In genomic region chr5:35117633-35118032, GRCm38 (mm10) we compare ENCODE assay signal across 19 mouse cellular contexts.
"Had no signal": no experiment of that assay in that cellular context is flagged by ENCODE, and none has a peak within 500 bp of the region (broad histone marks: within the 10 kb centered on the region; RNA-seq: fewer than 3 reads in every experiment).

No protein-coding gene starts in this region.

- H3K4me1 ChIP-seq: midbrain, embryonic 13.5 days; midbrain, embryonic 15.5 days; neural tube, embryonic 13.5 days had no signal

- H3K27me3 ChIP-seq: midbrain, embryonic 13.5 days; midbrain, embryonic 15.5 days; neural tube, embryonic 13.5 days; neural tube, embryonic 15.5 days had no signal

- H3K36me3 ChIP-seq: midbrain, embryonic 13.5 days; midbrain, embryonic 15.5 days; neural tube, embryonic 13.5 days; neural tube, embryonic 15.5 days had no signal

- H3K9ac ChIP-seq: liver, embryonic 14.5 days; lung, embryonic 14.5 days; midbrain, embryonic 13.5 days; midbrain, embryonic 15.5 days; neural tube, embryonic 13.5 days; neural tube, embryonic 15.5 days had no signal

- H3K9me3 ChIP-seq: megakaryocyte, embryonic 14.5 days; midbrain, embryonic 13.5 days; midbrain, embryonic 15.5 days; neural tube, embryonic 13.5 days; neural tube, embryonic 15.5 days had no signal

- DNase-seq: lung, adult 18-20 months; lung, embryonic 14.5 days; lung, postnatal 10 days; lung, postnatal 4 days; retina, postnatal 1 day; right cerebral cortex, adult 18-20 months; right cerebral cortex, postnatal 25 days; right cerebral cortex, postnatal 4 days; spleen, adult 18-20 months; thymus, postnatal 14 days; thymus, postnatal 36 days had no signal

- H3K4me3 ChIP-seq: megakaryocyte, embryonic 14.5 days; midbrain, embryonic 13.5 days; midbrain, embryonic 15.5 days; myocyte; neural tube, embryonic 13.5 days; neural tube, embryonic 15.5 days had no signal

- H3K27ac ChIP-seq: liver, embryonic 14.5 days; midbrain, embryonic 13.5 days; midbrain, embryonic 15.5 days; neural tube, embryonic 13.5 days; neural tube, embryonic 15.5 days had no signal

- ATAC-seq: midbrain, embryonic 13.5 days; midbrain, embryonic 15.5 days had no signal

- H3K4me2 ChIP-seq: lung, embryonic 14.5 days; midbrain, embryonic 11.5 days; midbrain, embryonic 13.5 days; midbrain, embryonic 15.5 days; neural tube, embryonic 13.5 days; neural tube, embryonic 15.5 days had no signal
